Mouse (Mus musculus): Measurements from ENCODE around the gene Enkd1. TPM values are rescaled to one million over a fixed set of nuclear protein-coding genes. Genes with fewer than 3 reads are reported as not detected.

Enkd1 gene
- polyA plus RNA-seq (2016; fragmentation: Nextera tagmentation; extraction: Ambion mirVana), result 40.7 and 44.6 TPM in 2 replicates

GRCm38 (mm10) chr8:105707498-105708403, at the start of gene Enkd1, which contains the start of gene 4933405L10Rik:
Gene Enkd1, minus strand, starts transcription at chr8:105708210.
Gene 4933405L10Rik, plus strand, starts transcription at chr8:105707655.
- DNase-seq (ENCODE audit: low spot score), result peak; percentile 94
- H3K36me3 ChIP-seq, result peaks cover 30% of the 10 kb centered on the region
- H3K27ac ChIP-seq, result peak within 1 kb of the TSS; percentile 94
- no peaks in the 10 kb centered on the region for H3K27me3 ChIP-seq (ENCODE audit: insufficient read depth, poor library complexity, severe bottlenecking)
- peaks cover 24% of the 10 kb centered on the region for H3K4me1 ChIP-seq (replicated peaks)
- WGBS, result under 1% methylated on average over 55 of the region's 55 CpGs
- H3K4me3 ChIP-seq, result peak within 1 kb of the TSS; percentile 86
- H3K9me3 ChIP-seq, result no peaks in the 10 kb centered on the region

- H3K4me3 ChIP-seq, result no peak overlapping the region
- peaks cover 10% of the 10 kb centered on the region; the same call in 1 of the 2 replicates for H3K36me3 ChIP-seq
- peaks cover 47% of the 10 kb centered on the region for H3K4me1 ChIP-seq (replicated peaks)
- H3K9me3 ChIP-seq, result no peaks in the 10 kb centered on the region
- 84% methylated on average over 2 of the region's 2 CpGs for WGBS
- no peaks in the 10 kb centered on the region for H3K27me3 ChIP-seq (ENCODE audit: insufficient read depth, poor library complexity, severe bottlenecking)
- no peak overlapping the region for H3K27ac ChIP-seq
- DNase-seq (ENCODE audit: low spot score), result no peak
Measured at GRCm38 (mm10) chr8:105754688-105755087, 46.7 kb upstream of the Enkd1 start.

GRCm38 (mm10) chr8:105753916-105754315, 45.9 kb upstream of the Enkd1 start:
- Histone ChIP-seq H3K4me3 (no peak overlapping the region), H3K36me3 (peaks cover 10% of the 10 kb centered on the region; the same call in 1 of the 2 replicates), H3K27ac (no peak overlapping the region), H3K9me3 (no peaks in the 10 kb centered on the region), H3K4me1 (replicated peaks) (peaks cover 43% of the 10 kb centered on the region), H3K27me3 (ENCODE audit: insufficient read depth, poor library complexity, severe bottlenecking) (no peaks in the 10 kb centered on the region)
- DNase-seq (ENCODE audit: low spot score), result no peak
- WGBS, result 90% methylated on average over 2 of the region's 2 CpGs

- Histone ChIP-seq H3K4me3 (peak overlapping the region; percentile 16; the same call in 1 of the 2 replicates), H3K4me1 (replicated peaks) (peaks cover 26% of the 10 kb centered on the region), H3K27ac (no peak overlapping the region), H3K36me3 (peaks cover 14% of the 10 kb centered on the region; the same call in 1 of the 2 replicates), H3K27me3 (ENCODE audit: insufficient read depth, poor library complexity, severe bottlenecking) (no peaks in the 10 kb centered on the region), H3K9me3 (no peaks in the 10 kb centered on the region)
- WGBS, result 14% methylated on average over 11 of the region's 11 CpGs
- DNase-seq (ENCODE audit: low spot score), result peak; percentile 23
Measured at GRCm38 (mm10) chr8:105750606-105751005, 42.6 kb upstream of the Enkd1 start.

- no peak overlapping the region for H3K27ac ChIP-seq
- no peak overlapping the region for H3K4me3 ChIP-seq
- WGBS, result 88% methylated on average over 4 of the region's 4 CpGs
- DNase-seq (ENCODE audit: low spot score), result no peak
- no peaks in the 10 kb centered on the region; the same call in 1 of the 2 replicates for H3K4me1 ChIP-seq (replicated peaks)
- H3K9me3 ChIP-seq, result no peaks in the 10 kb centered on the region
- H3K36me3 ChIP-seq, result peaks cover 10% of the 10 kb centered on the region
- H3K27me3 ChIP-seq (ENCODE audit: insufficient read depth, poor library complexity, severe bottlenecking), result no peaks in the 10 kb centered on the region
Measured at GRCm38 (mm10) chr8:105743301-105743700, 35.3 kb upstream of the Enkd1 start.

GRCm38 (mm10) chr8:105739216-105739615, 31.2 kb upstream of the Enkd1 start:
- Histone ChIP-seq H3K9me3 (no peaks in the 10 kb centered on the region), H3K36me3 (peaks cover 11% of the 10 kb centered on the region), H3K4me3 (no peak overlapping the region), H3K27ac (no peak overlapping the region), H3K4me1 (replicated peaks) (no peaks in the 10 kb centered on the region), H3K27me3 (ENCODE audit: insufficient read depth, poor library complexity, severe bottlenecking) (no peaks in the 10 kb centered on the region)
- WGBS, result 95% methylated on average over 5 of the region's 5 CpGs
- no peak for DNase-seq (ENCODE audit: low spot score)

GRCm38 (mm10) chr8:105732186-105732585, 24.2 kb upstream of the Enkd1 start:
- WGBS, result 96% methylated on average over 5 of the region's 5 CpGs
- no peaks in the 10 kb centered on the region for H3K4me1 ChIP-seq (replicated peaks)
- no peaks in the 10 kb centered on the region for H3K9me3 ChIP-seq

GRCm38 (mm10) chr8:105727397-105728124, 19.6 kb upstream of the Enkd1 start:
- Histone ChIP-seq H3K27ac (no peak overlapping the region), H3K36me3 (peaks cover 53% of the 10 kb centered on the region), H3K4me1 (replicated peaks) (no peaks in the 10 kb centered on the region), H3K9me3 (no peaks in the 10 kb centered on the region), H3K4me3 (no peak overlapping the region), H3K27me3 (ENCODE audit: insufficient read depth, poor library complexity, severe bottlenecking) (no peaks in the 10 kb centered on the region)
- 89% methylated on average over 18 of the region's 18 CpGs for WGBS
- no peak for DNase-seq (ENCODE audit: low spot score)

More at GRCm38 (mm10) chr8:105732186-105732585, 24.2 kb upstream of the Enkd1 start:
- no peaks in the 10 kb centered on the region for H3K27me3 ChIP-seq (ENCODE audit: insufficient read depth, poor library complexity, severe bottlenecking)
- peaks cover 22% of the 10 kb centered on the region for H3K36me3 ChIP-seq
- no peak overlapping the region for H3K27ac ChIP-seq
- H3K4me3 ChIP-seq, result no peak overlapping the region
- DNase-seq (ENCODE audit: low spot score), result no peak

- Histone ChIP-seq H3K9me3 (no peaks in the 10 kb centered on the region), H3K27ac (no peak overlapping the region), H3K27me3 (ENCODE audit: insufficient read depth, poor library complexity, severe bottlenecking) (no peaks in the 10 kb centered on the region), H3K4me3 (no peak overlapping the region), H3K4me1 (replicated peaks) (no peaks in the 10 kb centered on the region), H3K36me3 (peaks cover 55% of the 10 kb centered on the region)
- 85% methylated on average over 5 of the region's 5 CpGs for WGBS
- no peak for DNase-seq (ENCODE audit: low spot score)
Measured at GRCm38 (mm10) chr8:105725726-105726125, 17.7 kb upstream of the Enkd1 start.

- Histone ChIP-seq H3K4me3 (no peak overlapping the region), H3K27me3 (ENCODE audit: insufficient read depth, poor library complexity, severe bottlenecking) (no peaks in the 10 kb centered on the region), H3K9me3 (no peaks in the 10 kb centered on the region), H3K4me1 (replicated peaks) (no peaks in the 10 kb centered on the region), H3K27ac (no peak overlapping the region), H3K36me3 (peaks cover 64% of the 10 kb centered on the region)
- DNase-seq (ENCODE audit: low spot score), result no peak
- 89% methylated on average over 9 of the region's 9 CpGs for WGBS
Measured at GRCm38 (mm10) chr8:105722861-105723260, 14.9 kb upstream of the Enkd1 start.

- WGBS, result 87% methylated on average over 4 of the region's 4 CpGs
- no peaks in the 10 kb centered on the region for H3K9me3 ChIP-seq
- no peak overlapping the region for H3K27ac ChIP-seq
- no peak for DNase-seq (ENCODE audit: low spot score)
- H3K4me3 ChIP-seq, result no peak overlapping the region
- H3K27me3 ChIP-seq (ENCODE audit: insufficient read depth, poor library complexity, severe bottlenecking), result no peaks in the 10 kb centered on the region
- peaks cover 64% of the 10 kb centered on the region for H3K36me3 ChIP-seq
- H3K4me1 ChIP-seq (replicated peaks), result no peaks in the 10 kb centered on the region
Measured at GRCm38 (mm10) chr8:105719637-105720036, 11.6 kb upstream of the Enkd1 start.

GRCm38 (mm10) chr8:105716302-105716945, 8.4 kb upstream of the Enkd1 start:
- Histone ChIP-seq H3K4me3 (no peak overlapping the region), H3K27me3 (ENCODE audit: insufficient read depth, poor library complexity, severe bottlenecking) (no peaks in the 10 kb centered on the region), H3K9me3 (no peaks in the 10 kb centered on the region), H3K36me3 (peaks cover 44% of the 10 kb centered on the region), H3K27ac (no peak overlapping the region), H3K4me1 (replicated peaks) (no peaks in the 10 kb centered on the region)
- DNase-seq (ENCODE audit: low spot score), result no peak
- 93% methylated on average over 15 of the region's 15 CpGs for WGBS

Data from hindbrain, embryonic 10.5 days (tissue).